Mouse (Mus musculus): ENCODE measurements around the gene Pold1. TPM values are rescaled to one million over a fixed set of nuclear protein-coding genes. Genes with fewer than 3 reads are reported as not detected.

The Pold1 gene
- polyA plus RNA-seq, 2 experiments, result 37.5 to 46.7 TPM

DNA sequence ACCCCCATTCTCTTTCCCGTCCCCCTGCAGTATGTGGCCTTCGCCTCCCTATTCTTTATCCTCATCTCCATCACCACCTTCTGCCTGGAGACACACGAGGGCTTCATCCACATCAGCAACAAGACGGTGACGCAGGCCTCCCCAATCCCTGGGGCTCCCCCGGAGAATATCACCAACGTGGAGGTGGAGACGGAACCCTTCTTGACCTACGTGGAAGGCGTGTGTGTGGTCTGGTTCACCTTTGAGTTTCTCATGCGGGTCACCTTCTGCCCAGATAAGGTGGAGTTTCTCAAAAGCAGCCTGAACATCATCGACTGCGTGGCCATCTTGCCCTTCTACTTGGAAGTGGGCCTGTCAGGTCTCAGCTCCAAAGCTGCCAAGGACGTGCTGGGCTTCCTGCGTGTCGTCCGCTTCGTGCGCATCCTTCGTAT, 46.5 kb upstream of the Pold1 start:
- ATAC-seq (ENCODE audit: insufficient read depth), result no peak

DNA sequence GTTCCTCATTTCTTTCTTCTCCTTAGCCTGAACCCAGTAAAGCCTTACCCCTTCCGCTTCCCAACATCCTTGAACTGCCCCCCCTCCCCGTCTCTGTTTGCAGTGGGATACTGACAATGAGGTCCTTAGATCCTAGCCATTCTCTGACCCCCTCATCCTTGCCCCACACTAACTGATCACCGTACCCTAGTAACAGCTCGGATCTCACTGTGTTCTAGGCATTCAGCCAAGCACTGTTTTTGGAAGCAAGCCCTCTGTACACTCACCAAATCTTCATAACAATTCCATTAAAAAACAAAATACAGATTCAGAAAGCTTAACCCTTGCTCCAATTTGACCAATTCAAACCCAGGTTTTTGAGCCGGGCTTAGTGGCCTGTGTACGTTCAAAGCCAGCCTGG, 45.6 kb upstream of the Pold1 start:
- H3K4me3 ChIP-seq (ENCODE audit: insufficient read depth in 1 of 2, low read depth in 2 of 2, low read length in 2 of 2), result no peak overlapping the region
- H3K4me1 ChIP-seq (replicated peaks; ENCODE audit: control insufficient read depth in 2 of 2, insufficient read depth in 2 of 2, low read length in 1 of 2), result 0 out of 4 replicates have a peak, but pooled peaks cover 0 to 1% of the 10 kb centered on the region in 2 experiments
- H3K4me2 ChIP-seq (ENCODE audit: low read depth), result no peak overlapping the region
- H3K27ac ChIP-seq, result no peak overlapping the region
- DNase-seq (ENCODE audit: low read depth in 3 of 3, low spot score in 3 of 3), result no peak
- H3K9ac ChIP-seq (replicated peaks), result no peak overlapping the region
- no peak for TF ChIP-seq CTCF (IDR thresholded peaks at IDR 0.05; ENCODE audit: low read depth)
- no peak for TF ChIP-seq EP300 (IDR thresholded peaks at IDR 0.05; ENCODE audit: low read depth)
- H3K9me3 ChIP-seq (ENCODE audit: control insufficient read depth, low read length), result no peaks in the 10 kb centered on the region
- no peak for ATAC-seq (ENCODE audit: insufficient read depth)
- H3K36me3 ChIP-seq (replicated peaks; ENCODE audit: control insufficient read depth, insufficient read depth, low read depth), result no peaks in the 10 kb centered on the region
- peaks cover 45% of the 10 kb centered on the region for H3K27me3 ChIP-seq (ENCODE audit: control insufficient read depth, insufficient read depth, low read length)
- WGBS (ENCODE audit: insufficient replicate concordance), result 62% methylated on average over 6 of the region's 6 CpGs

More for the DNA sequence above, 46.5 kb upstream of the Pold1 start:
- Histone ChIP-seq H3K9me3 (ENCODE audit: control insufficient read depth, low read length) (no peaks in the 10 kb centered on the region), H3K27me3 (ENCODE audit: control insufficient read depth, insufficient read depth, low read length) (peaks cover 36% of the 10 kb centered on the region), H3K27ac (no peak overlapping the region), H3K4me2 (ENCODE audit: low read depth) (no peak overlapping the region), H3K4me3 (ENCODE audit: insufficient read depth in 1 of 2, low read depth in 2 of 2, low read length in 2 of 2) (no peak overlapping the region), H3K4me1 (replicated peaks; ENCODE audit: control insufficient read depth in 2 of 2, insufficient read depth in 2 of 2, low read length in 1 of 2) (0 out of 4 replicates have a peak, but pooled peaks cover 0 to 1% of the 10 kb centered on the region in 2 experiments), H3K36me3 (replicated peaks; ENCODE audit: control insufficient read depth, insufficient read depth, low read depth) (no peaks in the 10 kb centered on the region), H3K9ac (replicated peaks) (no peak overlapping the region)
- DNase-seq (ENCODE audit: low read depth in 3 of 3, low spot score in 3 of 3), result no peak
- WGBS (ENCODE audit: insufficient replicate concordance), result 77% methylated on average over 20 of the region's 20 CpGs
- no peak for TF ChIP-seq EP300 (IDR thresholded peaks at IDR 0.05; ENCODE audit: low read depth)
- TF ChIP-seq CTCF (IDR thresholded peaks at IDR 0.05; ENCODE audit: low read depth), result no peak

DNA sequence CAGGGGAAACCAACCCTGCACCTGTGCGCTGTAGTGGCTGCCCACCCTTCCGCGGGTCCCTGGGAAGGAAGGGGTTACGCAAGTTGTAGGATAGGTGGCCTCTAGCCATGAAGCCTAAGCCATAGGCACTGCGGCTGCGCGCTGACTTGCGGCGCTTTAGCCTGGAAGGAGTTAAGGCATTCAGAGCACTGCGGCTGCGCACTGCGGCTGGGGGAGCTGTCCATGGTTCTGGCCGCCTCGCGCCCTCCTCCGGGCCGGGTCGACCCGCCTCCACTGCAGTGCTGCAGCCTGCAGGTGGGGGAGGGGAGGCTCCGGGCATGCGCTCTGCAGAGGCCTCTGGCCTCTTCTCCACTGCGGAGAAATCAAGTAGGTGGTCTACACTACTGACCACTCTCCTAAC, 45.1 kb upstream of the Pold1 start:
- Histone ChIP-seq H3K9ac (replicated peaks) (no peak overlapping the region), H3K4me1 (replicated peaks; ENCODE audit: control insufficient read depth in 2 of 2, insufficient read depth in 2 of 2, low read length in 1 of 2) (peaks cover 0 to 1% of the 10 kb centered on the region in 2 experiments; a peak in 1 of 4 replicates), H3K27me3 (ENCODE audit: control insufficient read depth, insufficient read depth, low read length) (peaks cover 50% of the 10 kb centered on the region), H3K36me3 (replicated peaks; ENCODE audit: control insufficient read depth, insufficient read depth, low read depth) (no peaks in the 10 kb centered on the region), H3K4me2 (ENCODE audit: low read depth) (no peak overlapping the region), H3K27ac (no peak overlapping the region), H3K9me3 (ENCODE audit: control insufficient read depth, low read length) (no peaks in the 10 kb centered on the region), H3K4me3 (ENCODE audit: insufficient read depth in 1 of 2, low read depth in 2 of 2, low read length in 2 of 2) (no peak overlapping the region)
- TF ChIP-seq EP300 (IDR thresholded peaks at IDR 0.05; ENCODE audit: low read depth), result no peak
- TF ChIP-seq CTCF (IDR thresholded peaks at IDR 0.05; ENCODE audit: low read depth), result no peak
- DNase-seq (ENCODE audit: low read depth in 3 of 3, low spot score in 3 of 3), result peak; percentile 25 to 36 (median 30)
- 1% methylated on average over 22 of the region's 22 CpGs for WGBS (ENCODE audit: insufficient replicate concordance)
- no peak for ATAC-seq (ENCODE audit: insufficient read depth)

DNA sequence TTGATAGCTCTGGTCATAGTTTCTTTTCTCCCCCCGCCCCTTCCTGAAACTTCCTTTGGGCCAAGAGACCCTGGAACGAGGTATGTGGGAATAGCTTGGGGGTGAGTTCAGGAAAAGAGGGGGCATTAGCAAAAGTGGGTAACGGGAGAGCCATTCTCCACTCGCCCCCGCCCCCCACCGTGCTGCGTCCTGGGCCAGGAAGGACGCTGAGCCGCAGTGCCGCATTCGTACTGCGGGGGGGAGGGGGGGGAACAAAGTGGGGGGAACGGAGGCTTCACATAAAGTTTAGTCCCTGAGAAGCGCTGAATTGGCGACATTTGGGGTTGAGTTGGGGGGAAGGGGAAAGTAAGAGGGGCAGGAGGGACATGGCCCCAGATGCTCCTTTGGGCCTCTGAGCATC, 44.4 kb upstream of the Pold1 start:
- no peak for ATAC-seq (ENCODE audit: insufficient read depth)
- H3K9me3 ChIP-seq (ENCODE audit: control insufficient read depth, low read length), result no peaks in the 10 kb centered on the region
- peaks cover 0 to 1% of the 10 kb centered on the region in 2 experiments; a peak in 1 of 4 replicates for H3K4me1 ChIP-seq (replicated peaks; ENCODE audit: control insufficient read depth in 2 of 2, insufficient read depth in 2 of 2, low read length in 1 of 2)
- no peak overlapping the region for H3K4me3 ChIP-seq (ENCODE audit: insufficient read depth in 1 of 2, low read depth in 2 of 2, low read length in 2 of 2)
- no peak overlapping the region for H3K9ac ChIP-seq (replicated peaks)
- TF ChIP-seq EP300 (IDR thresholded peaks at IDR 0.05; ENCODE audit: low read depth), result no peak
- TF ChIP-seq CTCF (IDR thresholded peaks at IDR 0.05; ENCODE audit: low read depth), result no peak
- no peaks in the 10 kb centered on the region for H3K36me3 ChIP-seq (replicated peaks; ENCODE audit: control insufficient read depth, insufficient read depth, low read depth)
- 4% methylated on average over 15 of the region's 15 CpGs for WGBS (ENCODE audit: insufficient replicate concordance)
- H3K4me2 ChIP-seq (ENCODE audit: low read depth), result no peak overlapping the region
- H3K27ac ChIP-seq, result no peak overlapping the region
- H3K27me3 ChIP-seq (ENCODE audit: control insufficient read depth, insufficient read depth, low read length), result peaks cover 57% of the 10 kb centered on the region
- DNase-seq (ENCODE audit: low read depth in 3 of 3, low spot score in 3 of 3), result no peak

DNA sequence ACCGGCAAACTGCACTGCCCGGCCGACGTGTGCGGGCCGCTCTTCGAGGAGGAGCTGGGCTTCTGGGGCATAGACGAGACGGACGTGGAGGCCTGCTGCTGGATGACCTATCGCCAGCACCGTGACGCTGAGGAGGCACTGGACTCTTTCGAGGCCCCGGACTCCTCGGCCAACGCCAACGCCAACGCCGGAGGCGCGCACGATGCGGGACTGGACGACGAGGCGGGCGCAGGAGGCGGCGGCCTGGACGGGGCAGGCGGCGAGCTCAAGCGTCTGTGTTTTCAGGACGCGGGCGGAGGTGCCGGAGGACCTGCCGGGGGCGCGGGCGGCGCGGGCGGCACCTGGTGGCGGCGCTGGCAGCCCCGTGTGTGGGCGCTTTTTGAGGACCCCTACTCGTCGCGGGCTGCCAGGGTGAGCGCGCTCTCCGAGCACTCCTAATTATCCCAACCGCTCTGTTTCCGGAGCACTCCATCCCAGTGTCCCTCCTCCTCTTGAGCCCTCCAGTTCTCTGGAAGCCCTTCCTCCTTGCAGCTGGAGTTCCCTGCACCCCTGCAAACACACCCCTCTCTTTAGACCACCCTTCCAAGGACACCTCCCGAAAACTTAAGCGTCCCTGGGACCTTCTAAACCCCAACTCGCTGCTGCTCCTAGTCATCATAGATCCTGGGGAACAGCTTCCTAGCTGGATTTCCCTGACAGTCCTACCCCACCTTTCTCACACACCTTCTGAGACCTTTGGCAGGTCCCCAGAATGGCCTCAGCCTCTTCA, 42.9 kb upstream of the Pold1 start:
- H3K4me3 ChIP-seq (ENCODE audit: insufficient read depth in 1 of 2, low read depth in 2 of 2, low read length in 2 of 2), result peak overlapping the region in 1 of 2 experiments; percentile 45; a peak in 2 of 4 replicates
- peaks cover 72% of the 10 kb centered on the region for H3K27me3 ChIP-seq (ENCODE audit: control insufficient read depth, insufficient read depth, low read length)
- H3K9me3 ChIP-seq (ENCODE audit: control insufficient read depth, low read length), result no peaks in the 10 kb centered on the region
- no peaks in the 10 kb centered on the region for H3K36me3 ChIP-seq (replicated peaks; ENCODE audit: control insufficient read depth, insufficient read depth, low read depth)
- TF ChIP-seq CTCF (IDR thresholded peaks at IDR 0.05; ENCODE audit: low read depth) (no peak), EP300 (IDR thresholded peaks at IDR 0.05; ENCODE audit: low read depth) (no peak)
- DNase-seq (ENCODE audit: low read depth in 3 of 3, low spot score in 3 of 3) (no peak), ATAC-seq (ENCODE audit: insufficient read depth) (no peak)
- peak overlapping the region; percentile 63 for H3K4me2 ChIP-seq (ENCODE audit: low read depth)
- 1% methylated on average over 52 of the region's 60 CpGs for WGBS (ENCODE audit: insufficient replicate concordance)
- H3K27ac ChIP-seq, result no peak overlapping the region
- H3K9ac ChIP-seq (replicated peaks), result no peak overlapping the region
- peaks cover 0 to 1% of the 10 kb centered on the region in 2 experiments; a peak in 1 of 4 replicates for H3K4me1 ChIP-seq (replicated peaks; ENCODE audit: control insufficient read depth in 2 of 2, insufficient read depth in 2 of 2, low read length in 1 of 2)
